Mouse (Mus musculus) cerebellum, adult 9-10 months (tissue): ENCODE data around the gene Tbc1d1.

ENCODE experiments used
- DNase-seq: peaks from one replicate; pipeline ENCODE4 v3.0.0; 2022

Tbc1d1 gene

DNA sequence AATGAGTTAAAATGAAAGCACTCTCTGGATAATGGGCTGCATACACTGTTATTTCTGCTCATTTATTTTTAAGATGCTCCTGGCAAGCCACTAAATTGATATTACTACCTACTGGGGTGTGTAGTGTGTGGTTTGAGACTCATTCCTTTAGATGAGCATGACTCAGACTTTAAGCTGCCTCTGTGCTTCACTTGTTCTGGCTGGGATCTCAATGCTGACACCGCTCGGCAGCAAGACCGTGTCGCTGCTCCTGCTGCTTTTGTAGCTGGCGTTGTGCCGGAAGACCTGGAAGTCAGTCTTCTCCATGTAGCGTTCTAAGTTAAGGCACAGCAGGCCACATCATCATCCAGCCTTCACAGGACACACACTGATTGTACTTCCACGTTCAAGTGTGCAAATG lies 124.1 kb downstream of the Tbc1d1 start:
- no peak for DNase-seq

- no peak for DNase-seq
Observed at GRCm38 (mm10) chr5:64280613-64281012, 124.5 kb downstream of the Tbc1d1 start.

- no peak for DNase-seq
Observed at GRCm38 (mm10) chr5:64281674-64282073, 125.6 kb downstream of the Tbc1d1 start.

GRCm38 (mm10) chr5:64282594-64282993 lies 126.5 kb downstream of the Tbc1d1 start:
- DNase-seq: no peak

DNA sequence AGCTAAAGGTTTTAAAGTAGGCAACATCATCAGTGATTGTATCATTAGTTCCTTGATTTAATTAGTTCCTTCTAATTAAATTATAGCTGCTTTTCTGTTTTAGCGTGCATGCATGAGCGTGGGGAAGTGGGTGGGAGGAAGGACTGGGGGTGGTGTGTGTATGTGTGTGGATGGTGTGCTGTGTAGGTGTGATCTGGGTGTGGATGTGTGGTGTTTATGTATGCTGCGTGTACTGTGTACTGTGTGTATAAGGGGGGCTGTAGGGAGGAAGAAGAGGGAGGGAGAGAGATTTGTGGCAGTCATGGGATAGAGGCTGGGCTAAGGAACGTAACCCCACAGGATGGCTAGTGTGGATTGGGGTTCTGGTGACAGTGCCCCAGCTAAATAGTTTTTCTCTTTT lies 129.2 kb downstream of the Tbc1d1 start:
- DNase-seq: no peak

- no peak for DNase-seq
Observed at GRCm38 (mm10) chr5:64285851-64286250, 129.7 kb downstream of the Tbc1d1 start.

GRCm38 (mm10) chr5:64287287-64287686 lies 131.2 kb downstream of the Tbc1d1 start:
- no peak for DNase-seq

GRCm38 (mm10) chr5:64288031-64288928 lies 132.2 kb downstream of the Tbc1d1 start:
- DNase-seq: no peak

GRCm38 (mm10) chr5:64289202-64290060 lies 133.3 kb downstream of the Tbc1d1 start:
- peak; percentile 73 for DNase-seq

- DNase-seq: no peak
Observed at GRCm38 (mm10) chr5:64290061-64290345, 133.9 kb downstream of the Tbc1d1 start.

GRCm38 (mm10) chr5:64291657-64292056 lies 135.6 kb downstream of the Tbc1d1 start:
- no peak for DNase-seq

- no peak for DNase-seq
Observed at GRCm38 (mm10) chr5:64295621-64296020, 139.5 kb downstream of the Tbc1d1 start.

DNA sequence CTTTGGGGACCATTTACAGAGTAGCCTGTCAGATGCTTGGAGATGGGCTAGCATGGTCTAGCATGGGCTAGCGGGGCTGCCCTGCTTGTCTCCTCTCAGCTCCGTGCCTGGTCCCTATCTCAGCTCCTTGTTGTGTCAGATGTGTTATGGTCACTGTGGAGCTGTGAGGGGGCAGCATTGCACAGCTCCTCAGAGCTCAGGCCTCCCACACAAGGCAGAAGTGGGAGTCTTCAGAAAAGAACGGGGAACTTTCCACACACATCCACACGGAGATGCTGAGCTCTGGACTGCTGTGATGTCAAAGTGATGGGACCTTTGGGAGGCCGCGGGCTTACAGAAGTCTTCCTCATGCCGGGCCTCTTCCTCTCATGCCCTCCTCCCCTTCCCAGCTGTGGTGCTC lies 140.2 kb downstream of the Tbc1d1 start:
- DNase-seq: no peak

GRCm38 (mm10) chr5:64297100-64297499 lies 141.0 kb downstream of the Tbc1d1 start:
- no peak for DNase-seq

DNA sequence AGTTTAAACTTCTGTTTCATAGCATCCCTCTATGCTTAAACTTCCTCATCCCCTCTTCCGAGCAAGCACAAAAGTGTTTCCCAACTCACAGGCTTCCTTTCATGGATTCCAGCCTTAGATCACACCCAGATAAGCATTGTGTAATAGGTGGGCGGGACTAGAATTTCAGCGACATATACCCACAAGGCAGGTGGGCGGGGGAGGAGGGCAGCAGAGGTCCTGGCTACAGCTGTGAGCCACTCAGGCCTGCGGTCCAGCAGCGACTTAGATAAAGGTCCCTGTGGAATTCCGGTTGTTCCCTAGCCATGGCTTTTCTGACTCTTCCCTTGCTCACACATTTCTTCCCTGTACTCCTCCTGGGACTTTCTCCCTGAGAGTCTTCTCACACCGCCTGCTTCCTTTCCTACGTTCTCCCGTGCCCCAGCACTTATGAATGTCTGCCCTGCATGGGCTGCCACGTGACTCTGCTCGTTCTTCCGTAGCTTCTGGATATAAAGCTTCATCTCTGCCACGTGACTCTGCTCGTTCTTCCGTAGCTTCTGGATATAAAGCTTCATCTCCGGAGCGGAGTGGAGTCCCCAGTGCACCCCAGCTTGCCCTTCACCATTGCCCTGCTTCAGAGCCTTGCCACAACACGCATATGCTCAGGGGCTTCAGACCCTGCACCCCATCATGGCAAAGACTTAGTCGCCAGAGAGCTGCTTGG lies 142.4 kb downstream of the Tbc1d1 start:
- no peak for DNase-seq

DNA sequence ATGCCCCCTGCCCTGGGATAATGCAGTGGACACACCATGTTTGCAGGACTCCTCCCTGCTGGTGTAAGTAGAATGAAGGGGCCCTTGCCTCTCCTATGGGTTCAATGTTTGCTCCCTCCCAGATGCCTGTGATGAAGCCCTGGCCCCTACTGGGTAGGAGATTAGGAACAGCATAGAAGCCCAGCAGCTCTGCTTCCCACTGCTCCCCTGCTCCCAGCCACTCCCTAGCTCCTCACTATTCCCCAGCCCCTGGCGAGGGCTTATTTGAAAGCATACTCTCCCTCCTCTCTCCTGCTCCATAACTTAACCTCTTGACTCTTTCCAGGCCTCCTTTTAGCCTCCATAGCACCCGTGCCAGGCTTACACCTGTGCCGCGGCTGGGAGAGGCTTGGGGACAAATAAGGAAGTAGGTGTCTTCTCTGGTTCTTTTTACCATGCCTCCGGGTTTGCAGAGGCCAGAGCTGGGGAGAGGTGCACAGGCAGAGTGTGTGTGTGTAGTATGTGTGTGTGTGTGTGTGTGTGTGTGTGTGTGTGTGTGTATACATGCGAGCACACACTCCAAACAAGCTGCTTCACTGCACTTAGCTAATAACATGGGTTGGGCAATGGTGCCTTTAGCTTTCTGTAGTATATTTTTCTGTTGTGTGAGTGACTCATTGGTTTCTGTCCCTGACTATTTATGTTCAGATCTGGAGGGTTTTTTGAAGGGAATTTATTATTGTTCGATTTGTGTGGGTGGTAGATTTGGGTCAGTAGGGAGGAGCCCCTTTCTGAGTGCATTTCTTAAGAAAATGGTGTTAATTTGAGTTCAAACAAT lies 143.6 kb downstream of the Tbc1d1 start:
- DNase-seq: no peak

GRCm38 (mm10) chr5:64301246-64301645 lies 145.1 kb downstream of the Tbc1d1 start:
- no peak for DNase-seq

DNA sequence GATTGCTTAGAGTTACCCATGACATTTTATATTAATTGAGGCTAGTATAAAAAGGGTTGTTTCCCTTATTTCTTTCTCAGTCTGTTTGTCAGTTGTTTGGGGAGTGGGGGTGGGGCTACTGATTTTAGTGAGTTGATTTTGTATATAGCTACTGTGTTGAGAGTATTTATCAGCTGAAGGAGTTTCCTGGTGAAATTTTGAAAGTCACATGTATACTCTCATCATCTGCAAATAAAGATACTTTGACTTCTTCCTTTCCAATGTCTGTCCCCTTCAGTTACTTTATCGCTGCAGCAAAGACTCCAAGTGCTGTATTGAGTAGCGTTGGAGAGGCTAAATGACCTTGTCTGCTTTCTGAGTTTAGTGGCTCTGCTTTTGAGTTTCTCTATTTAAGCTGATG lies 151.2 kb downstream of the Tbc1d1 start:
- no peak for DNase-seq

DNA sequence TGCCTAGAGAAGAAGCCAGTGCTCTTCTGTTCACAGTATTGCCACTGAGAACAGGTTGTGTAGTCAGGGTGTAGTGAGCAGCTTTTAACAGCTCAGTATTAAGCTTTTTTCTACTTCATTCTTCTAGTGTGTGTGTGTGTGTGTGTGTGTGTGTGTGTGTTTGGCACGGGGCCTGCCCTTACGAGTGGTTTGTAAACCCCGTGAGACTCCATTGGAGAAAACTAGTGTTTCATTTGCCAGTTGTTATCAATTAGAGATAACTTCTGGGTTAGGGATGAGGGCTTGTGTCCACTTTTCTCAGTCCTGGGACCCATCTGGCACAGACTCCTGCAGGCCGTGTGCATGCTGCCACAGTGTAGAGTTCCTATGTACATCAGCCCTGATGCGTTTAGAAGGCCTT lies 156.2 kb downstream of the Tbc1d1 start:
- DNase-seq: no peak

DNA sequence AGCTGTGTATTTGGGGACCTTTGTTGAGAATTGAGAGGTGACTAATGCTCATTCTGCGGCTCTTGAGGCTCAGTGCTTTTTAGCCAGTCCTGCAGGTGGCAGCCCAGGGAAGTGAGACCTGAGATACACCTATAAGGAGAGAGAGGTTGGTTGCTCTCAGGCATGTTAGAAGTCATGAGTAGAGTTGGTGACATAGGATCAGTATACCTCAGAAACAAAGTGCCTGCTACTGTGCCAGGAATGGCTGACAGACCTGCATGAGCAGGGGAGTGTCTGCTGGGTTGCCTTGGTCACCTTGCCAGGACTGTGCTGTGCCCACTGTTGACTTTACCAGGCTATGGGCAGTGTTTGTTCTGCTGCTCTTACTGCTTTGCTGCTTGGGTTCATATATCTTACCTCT lies 157.4 kb downstream of the Tbc1d1 start:
- no peak for DNase-seq

DNA sequence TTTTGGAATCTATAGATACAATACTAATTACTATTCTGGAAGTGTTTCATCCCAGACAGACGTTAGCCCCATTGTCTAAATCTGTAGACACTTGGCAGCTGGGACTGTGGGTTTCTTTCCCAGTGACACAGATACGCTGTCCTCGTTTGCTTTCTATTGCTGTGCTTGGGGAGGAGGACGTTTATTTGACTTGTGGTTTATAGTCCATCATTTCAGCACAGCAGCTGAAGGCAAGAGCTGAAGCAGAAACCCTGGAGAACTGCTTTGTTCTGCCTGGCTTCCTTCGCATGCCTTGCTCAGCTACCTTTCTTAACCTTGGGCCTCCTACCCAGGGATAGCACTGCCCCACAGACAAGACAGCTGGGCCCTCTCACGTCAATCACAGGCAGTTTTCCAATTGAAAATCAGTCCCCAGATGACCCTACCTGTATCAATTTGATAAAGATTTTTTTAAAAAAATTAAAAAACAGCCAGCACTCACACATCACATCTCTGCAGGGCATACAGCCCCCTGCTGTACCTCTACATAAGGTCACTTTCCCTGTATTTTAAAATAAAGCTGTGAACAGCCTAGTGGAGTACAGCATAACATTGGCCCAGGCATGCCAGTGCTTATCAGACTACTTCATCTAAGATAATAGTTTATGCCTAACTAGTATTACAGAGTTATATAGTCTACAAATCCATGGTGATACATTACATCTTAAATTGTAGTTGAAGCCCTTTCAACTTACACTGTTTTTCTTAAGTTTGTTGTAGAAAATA lies 158.4 kb downstream of the Tbc1d1 start:
- DNase-seq: no peak

DNA sequence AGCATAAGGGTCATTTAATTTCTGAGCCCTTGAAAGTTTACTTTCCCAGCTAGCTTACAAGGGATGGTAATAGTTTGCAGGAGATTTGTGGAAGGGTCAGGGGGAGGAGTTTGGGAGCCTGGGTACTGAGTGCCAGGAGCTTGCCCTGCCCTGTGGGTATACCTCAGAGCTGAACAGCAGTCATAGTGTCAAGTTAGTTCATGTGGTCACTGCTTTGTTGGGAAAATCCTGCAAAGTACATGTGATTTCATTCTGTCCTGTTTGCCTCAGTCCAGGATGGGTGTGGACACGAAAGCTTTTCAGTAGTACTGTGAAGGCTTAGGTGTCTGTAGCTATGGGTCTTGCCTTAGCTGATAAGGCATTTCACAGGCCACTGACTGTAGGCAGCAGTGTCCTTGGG lies 159.0 kb downstream of the Tbc1d1 start:
- no peak for DNase-seq
